Mouse (Mus musculus): Measurements from ENCODE around the gene Pxn.

- TF ChIP-seq POLR2A (IDR thresholded peaks at IDR 0.05; ENCODE audit: insufficient read length, low read depth) = no peak
- no peak for TF ChIP-seq REST (IDR thresholded peaks at IDR 0.05; ENCODE audit: insufficient read depth, insufficient read length)
- TF ChIP-seq POLR2AphosphoS2 (IDR thresholded peaks at IDR 0.05; ENCODE audit: insufficient read length, low read depth) = no peak
- no peak for TF ChIP-seq MAX (IDR thresholded peaks at IDR 0.05; ENCODE audit: low read depth)
- TF ChIP-seq SRF (IDR thresholded peaks at IDR 0.05; ENCODE audit: control insufficient read depth, insufficient read length, low read depth) = no peak
- no peak for TF ChIP-seq TCF12 (IDR thresholded peaks at IDR 0.05; ENCODE audit: insufficient read depth, poor library complexity, severe bottlenecking)
Observed at GRCm38 (mm10) chr5:115569308-115569707, 62.8 kb downstream of the Pxn start.
